Mouse (Mus musculus) layer of hippocampus, postnatal 25 days (tissue): ENCODE results near the gene Tnnt2. TPM values are rescaled to one million over a fixed set of nuclear protein-coding genes. Genes with fewer than 3 reads are reported as not detected.

ENCODE experiments used
- DNase-seq, 2 experiments: peaks; one replicate each; pipeline ENCODE4 v3.0.0; 2022; ENCODE audit warnings: mixed read lengths in 2 of 2, low spot score in 1 of 2; ENCODE audit errors: extremely low spot score in 1 of 2
- total RNA-seq, 2 experiments: library from RNA; stranded (reverse); gene quantifications; 2 replicates each; pipeline ENCODE4 v1.2.3; 2021

Gene Tnnt2
- 1 to 10 TPM; 1.3 to 1.6 TPM for total RNA-seq

GRCm38 (mm10) chr1:135835716-135836483 lies at the start of gene Tnnt2:
Gene Tnnt2 (plus strand): TSS chr1:135836354.
- no peak for DNase-seq

DNA sequence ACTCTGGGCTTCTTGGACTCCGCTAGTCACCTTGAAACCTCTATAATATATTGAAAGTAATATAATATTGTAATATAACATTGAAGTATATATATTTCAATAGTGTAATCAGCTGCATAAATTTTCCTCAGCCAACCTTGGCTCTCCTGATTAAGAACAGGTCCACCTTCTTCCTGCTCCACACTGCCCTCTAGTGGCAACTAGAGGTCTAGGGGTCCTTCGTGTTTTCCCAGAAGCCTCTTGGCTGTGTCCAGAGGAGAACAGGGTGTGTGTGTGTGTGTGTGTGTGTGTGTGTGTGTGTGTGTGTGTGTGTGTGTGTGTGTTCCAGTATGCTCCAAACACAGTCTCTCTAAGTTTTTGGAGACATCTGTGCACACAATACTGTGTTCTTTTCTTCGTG lies 48.4 kb upstream of the Tnnt2 start:
- DNase-seq: peak in 1 of 2 experiments; percentile 74

- peak in 1 of 2 experiments; percentile 26 for DNase-seq
These were observed 47.4 kb upstream of the Tnnt2 start for GRCm38 (mm10) chr1:135788708-135789107.

GRCm38 (mm10) chr1:135789815-135790214 lies 46.3 kb upstream of the Tnnt2 start:
- DNase-seq: peak; percentile 58 to 85

DNA sequence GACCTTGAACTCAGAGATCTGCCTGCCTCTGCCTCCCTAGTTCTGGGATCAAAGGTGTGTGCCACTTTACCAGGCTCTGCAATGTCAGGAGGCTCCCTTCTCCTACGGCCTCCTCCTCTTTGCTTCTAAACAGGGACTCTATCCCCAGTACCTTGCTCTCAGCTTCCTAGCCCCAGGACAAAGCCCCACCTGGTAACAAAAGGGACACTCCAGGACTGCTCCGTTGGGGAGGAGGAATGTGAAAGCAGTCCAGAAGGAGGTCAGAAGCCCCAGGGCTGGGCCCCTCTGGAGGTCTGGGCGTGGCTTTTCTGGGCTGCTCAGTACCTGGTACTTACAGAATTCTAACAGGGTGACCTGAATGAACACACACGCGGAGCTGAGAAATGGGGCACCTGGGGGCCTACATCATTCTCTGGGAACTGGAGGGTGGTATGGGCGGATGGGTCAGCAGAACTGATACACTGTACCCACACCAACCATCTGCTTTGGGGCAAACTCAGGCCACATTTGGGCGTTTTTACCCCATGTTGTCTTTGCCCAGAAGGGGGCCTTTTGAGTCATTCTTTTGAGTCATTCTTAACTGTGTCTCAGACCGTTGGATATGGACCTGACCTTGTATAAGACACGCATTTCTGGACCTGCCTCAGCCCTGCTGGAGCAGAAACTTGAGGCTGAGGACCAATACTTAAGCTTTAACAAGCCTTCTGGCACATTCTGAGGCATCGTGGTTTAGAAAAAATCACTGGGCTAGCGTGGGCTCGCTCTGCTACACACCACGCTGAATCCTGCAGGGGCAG lies 43.8 kb upstream of the Tnnt2 start:
- no peak for DNase-seq

GRCm38 (mm10) chr1:135793370-135794215 lies 42.6 kb upstream of the Tnnt2 start:
- no peak for DNase-seq

GRCm38 (mm10) chr1:135794216-135795134 lies 41.7 kb upstream of the Tnnt2 start:
- DNase-seq: no peak

DNA sequence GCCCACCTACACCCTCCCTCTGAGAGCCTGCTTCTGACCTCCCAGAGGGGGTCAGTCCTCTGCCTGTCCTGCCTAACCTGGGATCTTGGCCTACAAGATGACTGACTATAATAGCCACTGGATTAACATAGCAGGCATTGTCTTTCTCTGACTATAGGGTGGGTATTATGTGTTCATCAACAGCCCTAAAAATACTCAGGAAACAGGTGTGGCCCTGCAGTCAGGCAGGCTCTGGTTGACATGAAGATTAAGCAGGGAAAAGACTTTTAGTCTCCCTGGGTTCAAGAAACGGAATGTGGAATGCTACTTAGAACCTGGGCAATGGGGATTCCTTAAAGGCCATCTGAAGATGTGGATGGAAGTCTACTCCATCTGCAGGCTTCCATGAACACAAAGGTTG lies 37.7 kb upstream of the Tnnt2 start:
- DNase-seq: no peak

GRCm38 (mm10) chr1:135799109-135799627 lies 37.0 kb upstream of the Tnnt2 start:
- DNase-seq: no peak

- no peak for DNase-seq
These were observed 35.8 kb upstream of the Tnnt2 start for GRCm38 (mm10) chr1:135800192-135800950.

DNA sequence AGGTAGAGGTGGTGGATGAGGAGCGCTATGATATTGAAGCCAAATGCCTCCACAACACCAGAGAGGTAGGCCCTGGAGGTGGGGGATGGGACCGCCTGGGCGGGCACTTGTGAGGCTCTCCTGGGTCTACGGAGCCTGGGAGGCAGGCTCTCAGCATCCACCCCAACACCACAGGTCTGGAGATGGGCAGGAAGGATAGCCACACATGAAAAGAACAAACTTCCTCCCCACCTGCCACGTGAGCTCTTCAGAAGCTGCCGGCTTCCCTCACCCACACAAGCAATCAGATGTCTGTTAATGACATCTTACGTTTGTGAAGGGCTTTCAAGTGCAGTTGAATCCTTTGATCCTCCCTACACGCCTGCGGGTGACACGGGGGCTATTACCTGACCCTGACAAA lies 28.6 kb upstream of the Tnnt2 start:
- DNase-seq: no peak

DNA sequence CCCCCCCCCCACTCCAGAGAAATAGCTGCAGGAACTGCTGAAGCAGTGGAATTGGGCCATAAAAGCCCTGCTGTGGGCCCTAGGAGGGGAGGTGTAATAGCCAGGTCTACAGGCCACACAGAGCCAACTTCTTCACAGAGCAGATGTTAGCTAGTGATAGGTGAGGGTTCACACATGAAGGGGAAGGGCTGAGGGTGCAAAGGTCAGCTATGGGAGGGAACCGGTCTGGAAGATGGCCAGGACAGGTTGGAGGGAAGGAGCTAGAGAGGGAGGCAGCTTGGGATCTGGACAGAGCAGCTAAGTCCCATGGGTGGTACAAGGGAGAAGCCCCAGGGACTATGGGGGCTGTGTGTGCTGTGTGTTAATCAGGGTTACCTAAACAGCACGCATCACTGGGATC lies 26.0 kb upstream of the Tnnt2 start:
- DNase-seq: no peak

GRCm38 (mm10) chr1:135811016-135811646 lies 25.0 kb upstream of the Tnnt2 start:
- DNase-seq: peak; percentile 75 to 95

DNA sequence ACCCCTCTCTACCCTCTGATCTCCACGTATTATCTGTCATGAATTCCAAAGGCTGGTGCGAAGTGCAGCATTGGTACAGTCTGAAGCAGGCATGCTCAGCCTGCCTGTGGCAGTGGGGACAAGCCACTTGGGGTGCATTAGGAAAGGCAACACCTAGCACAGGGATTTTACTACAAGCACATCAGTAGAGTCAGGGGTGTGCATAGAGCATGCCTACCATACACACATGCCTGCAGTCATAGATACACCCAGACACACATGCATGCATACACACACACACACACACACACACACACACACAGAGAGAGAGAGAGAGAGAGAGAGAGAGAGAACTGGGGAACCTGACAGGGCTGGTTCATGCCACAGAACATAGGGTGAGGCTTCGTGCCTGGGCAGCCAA lies 23.9 kb upstream of the Tnnt2 start:
- DNase-seq: no peak

DNA sequence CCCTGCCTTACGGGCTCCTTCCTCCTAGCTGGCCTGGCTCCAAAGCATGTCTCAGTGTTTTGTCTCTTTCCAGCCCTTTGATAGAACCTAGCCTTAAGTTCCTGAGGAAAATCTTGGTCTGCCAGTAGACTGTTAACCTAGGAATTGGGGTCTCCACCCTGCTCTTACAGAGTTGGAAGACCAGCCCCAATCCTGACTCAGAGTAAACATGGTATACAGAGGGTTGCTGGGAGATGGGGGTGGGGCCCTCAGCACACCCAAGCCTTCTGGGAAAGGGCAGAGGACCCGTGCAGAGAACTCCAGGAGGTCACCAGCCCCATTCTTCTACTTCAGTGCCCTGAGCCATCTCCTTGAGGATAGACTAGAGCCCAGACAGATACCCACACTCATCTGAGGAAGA lies 23.5 kb upstream of the Tnnt2 start:
- no peak for DNase-seq

DNA sequence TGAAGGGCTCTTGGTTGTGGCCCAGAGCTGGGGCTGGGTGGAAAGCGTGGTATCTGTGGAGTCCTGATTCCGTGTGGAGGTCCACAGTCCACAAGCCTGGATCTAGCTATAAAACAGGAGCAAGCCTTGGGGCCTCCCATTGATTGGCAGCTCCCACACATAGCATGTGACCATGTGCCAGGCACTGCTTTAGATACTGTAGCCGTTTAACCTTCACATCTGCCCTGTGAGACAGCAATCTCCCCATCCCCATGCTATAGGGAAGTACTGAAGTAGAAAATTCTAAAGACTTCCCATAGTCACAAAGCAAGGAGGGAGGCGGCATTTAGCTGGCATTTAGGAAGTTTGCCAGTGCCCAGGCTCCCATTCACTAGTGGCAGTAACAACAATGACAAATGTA lies 23.1 kb upstream of the Tnnt2 start:
- no peak for DNase-seq

- DNase-seq: no peak
These were observed 22.3 kb upstream of the Tnnt2 start for GRCm38 (mm10) chr1:135813687-135814395.

GRCm38 (mm10) chr1:135814531-135814930 lies 21.6 kb upstream of the Tnnt2 start:
- DNase-seq: no peak
